Mouse (Mus musculus) C2C12 (cell line): ENCODE results near the gene Ctnnbl1. TPM values are rescaled to one million over a fixed set of nuclear protein-coding genes. Genes with fewer than 3 reads are reported as not detected.

Experiments used
- H3K27me3 ChIP-seq: one replicate; pipeline ENCODE4 v1.6.1; 2011; ENCODE audit not compliant: control insufficient read depth, insufficient read depth, insufficient read length
- H3K36me3 ChIP-seq: one replicate; pipeline ENCODE4 v1.6.1; 2011; ENCODE audit not compliant: control insufficient read depth, insufficient read depth
- H3K4me3 ChIP-seq: one replicate; pipeline ENCODE4 v1.5.1; 2011; ENCODE audit warnings: mild to moderate bottlenecking, control low read depth; ENCODE audit not compliant: poor library complexity, insufficient read depth, severe bottlenecking
- H3K79me2 ChIP-seq: one replicate; pipeline ENCODE4 v1.6.1; 2011; ENCODE audit not compliant: control insufficient read depth, insufficient read depth
- H3K79me3 ChIP-seq: one replicate; pipeline ENCODE4 v1.6.1; 2011; ENCODE audit warnings: low read depth, control low read depth
- H3ac ChIP-seq: one replicate; pipeline ENCODE3; 2011; ENCODE audit warnings: low read depth; ENCODE audit not compliant: control insufficient read depth, insufficient read length
- CEBPB ChIP-seq: IDR thresholded peaks from one replicate; pipeline ENCODE4 v1.6.1; 2011; ENCODE audit warnings: low read depth, mild to moderate bottlenecking, control low read depth, moderate library complexity
- CTCF ChIP-seq: IDR thresholded peaks from one replicate; pipeline ENCODE4 v1.5.1; 2011; ENCODE audit not compliant: control insufficient read depth, insufficient read depth, insufficient read length
- FOSL1 ChIP-seq: IDR thresholded peaks from one replicate; pipeline ENCODE4 v1.8.0; 2011; ENCODE audit warnings: mild to moderate bottlenecking, low read length; ENCODE audit not compliant: poor library complexity, insufficient read depth, severe bottlenecking
- MAX ChIP-seq: IDR thresholded peaks from one replicate; pipeline ENCODE4 v1.6.1; 2011; ENCODE audit warnings: mild to moderate bottlenecking, control low read depth
- MYOD1 ChIP-seq: IDR thresholded peaks from one replicate; pipeline ENCODE4 v1.6.1; 2011; ENCODE audit warnings: low read depth; ENCODE audit not compliant: control insufficient read depth, insufficient read length
- MYOG ChIP-seq: IDR thresholded peaks from one replicate; pipeline ENCODE4 v1.6.1; 2011; ENCODE audit not compliant: control insufficient read depth, insufficient read length; ENCODE audit errors: extremely low read depth
- USF1 ChIP-seq: IDR thresholded peaks from one replicate; pipeline ENCODE4 v1.6.1; 2011; ENCODE audit warnings: low read depth, mild to moderate bottlenecking, control low read depth, moderate library complexity
- polyA plus RNA-seq: library from polyadenylated mRNA; unstranded; fragments of >200 nt; fragmentation: generic; extraction: Trizol; gene quantifications from one replicate; pipeline ENCODE4 v1.2.1, GENCODE M21; 2012; ENCODE audit warnings: missing spikeins

The Ctnnbl1 gene
- polyA plus RNA-seq, 1 experiment = 42.0 TPM

GRCm38 (mm10) chr2:157793851-157794332 lies 56.7 kb downstream of the Ctnnbl1 start:
- H3ac ChIP-seq = no peak overlapping the region
- TF ChIP-seq CEBPB (no peak), USF1 (no peak), CTCF (no peak)
- peaks cover 12% of the 10 kb centered on the region for H3K36me3 ChIP-seq
- no peaks in the 10 kb centered on the region for H3K27me3 ChIP-seq
- no peaks in the 10 kb centered on the region for H3K79me2 ChIP-seq
- H3K79me3 ChIP-seq = no peaks in the 10 kb centered on the region
- H3K4me3 ChIP-seq = no peak overlapping the region

- H3ac ChIP-seq = no peak overlapping the region
- peaks cover 7% of the 10 kb centered on the region for H3K36me3 ChIP-seq
- H3K27me3 ChIP-seq = no peaks in the 10 kb centered on the region
- no peaks in the 10 kb centered on the region for H3K79me3 ChIP-seq
- TF ChIP-seq CEBPB (no peak), MAX (no peak), MYOG (no peak), USF1 (no peak), MYOD1 (no peak), CTCF (no peak), FOSL1 (no peak)
- no peaks in the 10 kb centered on the region for H3K79me2 ChIP-seq
- H3K4me3 ChIP-seq = no peak overlapping the region
Measured at GRCm38 (mm10) chr2:157795627-157796423, 58.6 kb downstream of the Ctnnbl1 start.

GRCm38 (mm10) chr2:157799533-157799932 lies 62.3 kb downstream of the Ctnnbl1 start:
- no peaks in the 10 kb centered on the region for H3K27me3 ChIP-seq
- no peak overlapping the region for H3ac ChIP-seq
- TF ChIP-seq USF1 (no peak), FOSL1 (no peak), MYOD1 (no peak), CEBPB (no peak), MYOG (no peak), MAX (no peak), CTCF (no peak)
- no peaks in the 10 kb centered on the region for H3K79me2 ChIP-seq
- H3K79me3 ChIP-seq = no peaks in the 10 kb centered on the region
- no peaks in the 10 kb centered on the region for H3K36me3 ChIP-seq
- no peak overlapping the region for H3K4me3 ChIP-seq

DNA sequence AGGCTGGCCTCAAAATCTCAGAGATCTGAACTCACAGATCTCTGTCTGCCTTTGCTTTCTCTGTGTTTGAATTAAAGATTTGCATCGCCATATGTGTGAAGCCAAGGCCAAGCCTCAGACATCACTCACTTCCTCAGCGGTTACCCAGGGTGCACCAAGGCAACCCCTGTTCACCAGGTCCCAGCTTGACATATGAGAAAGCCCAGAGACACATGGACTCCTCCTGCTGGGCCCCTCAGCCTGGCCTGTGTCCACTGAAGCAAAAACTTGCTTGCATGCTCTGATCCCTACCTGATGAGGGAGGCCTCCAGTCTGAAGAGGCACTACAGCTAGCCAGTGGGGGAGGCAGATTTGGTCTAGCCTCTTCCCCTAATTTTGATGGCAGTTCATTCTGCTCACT lies 63.1 kb downstream of the Ctnnbl1 start:
- H3K36me3 ChIP-seq = no peaks in the 10 kb centered on the region
- H3K4me3 ChIP-seq = no peak overlapping the region
- H3K79me2 ChIP-seq = no peaks in the 10 kb centered on the region
- H3K79me3 ChIP-seq = no peaks in the 10 kb centered on the region
- no peak for TF ChIP-seq USF1
- no peak for TF ChIP-seq CTCF
- TF ChIP-seq MYOG = no peak
- no peak for TF ChIP-seq MYOD1
- H3K27me3 ChIP-seq = no peaks in the 10 kb centered on the region
- H3ac ChIP-seq = no peak overlapping the region

GRCm38 (mm10) chr2:157800746-157801501 lies 63.7 kb downstream of the Ctnnbl1 start:
- H3K36me3 ChIP-seq = no peaks in the 10 kb centered on the region
- H3K79me3 ChIP-seq = no peaks in the 10 kb centered on the region
- no peaks in the 10 kb centered on the region for H3K27me3 ChIP-seq
- H3K4me3 ChIP-seq = no peak overlapping the region
- no peak overlapping the region for H3ac ChIP-seq
- no peaks in the 10 kb centered on the region for H3K79me2 ChIP-seq
- TF ChIP-seq MAX (no peak), MYOG (no peak), CTCF (no peak), MYOD1 (no peak), FOSL1 (no peak), USF1 (no peak), CEBPB (no peak)
